ENCODE assay signal across 13 mouse cellular contexts in genomic region chr9:52836151-52836630, GRCm38 (mm10).
"Had no signal": no experiment of that assay in that cellular context is flagged by ENCODE, and none has a peak within 500 bp of the region (broad histone marks: within the 10 kb centered on the region; RNA-seq: fewer than 3 reads in every experiment).

No protein-coding gene starts in this region.

- DNase-seq: kidney, postnatal 14 days; layer of hippocampus, postnatal 36 days; lung, adult 2 months; lung, postnatal 36 days; right cerebral cortex, postnatal 14 days; thymus, adult 2 months; thymus, postnatal 25 days had no signal

- H3K27me3 ChIP-seq: kidney, embryonic 15.5 days; limb, embryonic 13.5 days; liver, embryonic 15.5 days; midbrain, embryonic 13.5 days; stomach, embryonic 15.5 days had no signal

- H3K4me2 ChIP-seq: kidney, embryonic 15.5 days; limb, embryonic 13.5 days; liver, embryonic 15.5 days; midbrain, embryonic 13.5 days; stomach, embryonic 15.5 days had no signal

- H3K4me1 ChIP-seq: kidney, embryonic 15.5 days; limb, embryonic 13.5 days; liver, embryonic 15.5 days; midbrain, embryonic 13.5 days; stomach, embryonic 15.5 days had no signal

- H3K27ac ChIP-seq: kidney, embryonic 15.5 days; limb, embryonic 13.5 days; liver, embryonic 15.5 days; midbrain, embryonic 13.5 days; stomach, embryonic 15.5 days had no signal

- H3K9ac ChIP-seq: kidney, embryonic 15.5 days; limb, embryonic 13.5 days; liver, embryonic 15.5 days; midbrain, embryonic 13.5 days; stomach, embryonic 15.5 days had no signal

- ATAC-seq: lung, postnatal 0 days; midbrain, embryonic 13.5 days had no signal

- H3K4me3 ChIP-seq: kidney, embryonic 15.5 days; limb, embryonic 13.5 days; liver, embryonic 15.5 days; midbrain, embryonic 13.5 days; stomach, embryonic 15.5 days had no signal

- H3K9me3 ChIP-seq: kidney, embryonic 15.5 days; limb, embryonic 13.5 days; liver, embryonic 15.5 days; midbrain, embryonic 13.5 days; stomach, embryonic 15.5 days had no signal

- H3K36me3 ChIP-seq: kidney, embryonic 15.5 days; limb, embryonic 13.5 days; liver, embryonic 15.5 days; midbrain, embryonic 13.5 days; stomach, embryonic 15.5 days had no signal
